Mouse (Mus musculus) liver, adult 2 months (tissue): ENCODE data around the gene H2afy. TPM values are rescaled to one million over a fixed set of nuclear protein-coding genes. Genes with fewer than 3 reads are reported as not detected.

Experiments used
- DNase-seq: peaks from one replicate; pipeline ENCODE4 v3.0.0-alpha.2; 2011; ENCODE audit warnings: low read depth, low spot score; ENCODE audit errors: extremely low read depth
- H3K27ac ChIP-seq: fragments of 200-500 bp; replicated peaks from 2 replicates; pipeline ENCODE4 v1.5.1; 2012; ENCODE audit warnings: low read depth, mild to moderate bottlenecking, control low read depth, inconsistent platforms, low read length; ENCODE audit not compliant: insufficient read depth
- H3K27me3 ChIP-seq: fragments of 200-500 bp; 2 replicates; pipeline ENCODE4 v1.6.1; 2012; ENCODE audit warnings: mild to moderate bottlenecking, moderate library complexity, low read length, inconsistent platforms; ENCODE audit not compliant: control insufficient read depth, insufficient read depth
- H3K36me3 ChIP-seq: fragments of 200-500 bp; 2 replicates; pipeline ENCODE4 v1.6.1; 2012; ENCODE audit warnings: low read length, inconsistent platforms; ENCODE audit not compliant: control insufficient read depth, insufficient read depth
- H3K4me1 ChIP-seq: fragments of 200-500 bp; 2 replicates; pipeline ENCODE4 v1.6.1; 2011; ENCODE audit warnings: low read length; ENCODE audit not compliant: control insufficient read depth, insufficient read depth
- H3K4me3 ChIP-seq: fragments of 200-500 bp; 2 replicates; pipeline ENCODE4 v1.5.1; 2011; ENCODE audit warnings: low read depth, mild to moderate bottlenecking, control low read depth, low read length, moderate library complexity; ENCODE audit not compliant: insufficient read depth
- H3K79me2 ChIP-seq: fragments of 200-500 bp; 2 replicates; pipeline ENCODE4 v1.6.1; 2012; ENCODE audit warnings: inconsistent platforms, mild to moderate bottlenecking, low read length, moderate library complexity; ENCODE audit not compliant: control insufficient read depth, insufficient read depth
- H3K9ac ChIP-seq: fragments of 200-500 bp; 2 replicates; pipeline ENCODE4 v1.6.1; 2012; ENCODE audit warnings: low read depth, mild to moderate bottlenecking, control low read depth, inconsistent platforms, low read length
- CTCF ChIP-seq: fragments of 200-500 bp; IDR thresholded peaks from 2 replicates; pipeline ENCODE4 v1.5.1; 2011; ENCODE audit warnings: low read depth, low read length, control low read depth
- POLR2A ChIP-seq: fragments of 200-500 bp; IDR thresholded peaks from 2 replicates; pipeline ENCODE4 v1.6.1; 2011; ENCODE audit warnings: low read length, control low read depth; ENCODE audit not compliant: insufficient read depth; ENCODE audit errors: extremely low read depth
- WGBS: fragments of 180-500 bp; shearing (Covaris S2); methylation state at CpG from one replicate; pipeline ENCODE4 v1.1.7; 2018; 5-methylcytosine and 5-hydroxymethylcytosine counted together
- polyA plus RNA-seq: library from polyadenylated mRNA; depleted of rRNA; stranded (reverse); fragments of >200 nt; gene quantifications from 2 replicates; pipeline ENCODE4 v1.2.3, GENCODE M21; 2012
- total RNA-seq: library from RNA; depleted of rRNA; stranded (reverse); fragments of >200 nt; gene quantifications from 2 replicates; pipeline ENCODE4 v1.2.3, GENCODE M21; 2014

H2afy gene
- total and polyA plus RNA-seq, 2 experiments = 52.7 to 65.9 TPM

DNA sequence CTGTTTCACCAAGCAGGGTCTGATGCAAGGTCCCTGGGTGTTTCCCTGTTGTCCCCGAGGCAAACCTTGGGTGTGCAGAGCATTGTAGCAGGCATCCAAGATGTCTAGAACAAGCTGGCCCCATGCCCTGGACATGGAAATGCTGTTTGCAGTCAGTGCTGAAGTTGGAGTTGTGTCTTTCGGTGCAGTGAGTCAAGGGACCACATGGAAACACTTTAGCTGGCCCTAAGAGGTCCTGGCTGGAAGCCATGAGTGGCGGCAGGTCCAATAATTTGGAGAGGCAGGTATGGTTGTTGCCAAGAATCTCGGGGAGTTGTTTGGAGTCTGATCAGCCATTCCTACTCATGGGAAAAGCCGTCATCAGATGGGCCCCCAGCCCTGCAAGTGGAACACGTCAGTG lies 27.6 kb upstream of the H2afy start:
- WGBS = 63% methylated on average over 6 of the region's 6 CpGs
- Histone ChIP-seq H3K79me2 (no peaks in the 10 kb centered on the region), H3K27ac (no peak overlapping the region), H3K9ac (no peak overlapping the region), H3K27me3 (no peaks in the 10 kb centered on the region), H3K4me1 (no peaks in the 10 kb centered on the region), H3K4me3 (no peak overlapping the region), H3K36me3 (no peaks in the 10 kb centered on the region)
- DNase-seq = no peak
- TF ChIP-seq CTCF (no peak), POLR2A (no peak)

DNA sequence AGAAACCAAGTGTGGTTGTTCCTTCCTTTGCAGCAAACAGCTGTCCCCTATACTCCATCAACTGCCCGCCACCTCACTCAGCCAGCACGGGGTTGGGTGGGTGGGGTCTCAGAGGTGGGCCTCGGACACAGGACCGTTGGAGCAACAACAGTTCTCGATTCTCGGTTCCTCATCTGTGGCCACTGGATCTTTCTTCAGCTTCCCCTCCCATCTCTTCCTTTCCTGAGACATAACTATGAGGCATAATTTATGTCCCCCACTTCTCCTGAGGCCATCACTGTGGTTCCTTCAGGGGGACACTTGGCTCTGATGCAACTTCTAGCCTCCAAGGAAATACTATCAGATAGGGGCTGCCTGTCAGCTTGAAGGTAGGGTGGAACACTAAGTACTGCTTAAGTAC lies 26.7 kb upstream of the H2afy start:
- H3K27me3 ChIP-seq = no peaks in the 10 kb centered on the region
- no peak overlapping the region for H3K9ac ChIP-seq
- TF ChIP-seq POLR2A (no peak), CTCF (no peak)
- H3K27ac ChIP-seq = no peak overlapping the region
- DNase-seq = no peak
- no peaks in the 10 kb centered on the region for H3K4me1 ChIP-seq
- H3K79me2 ChIP-seq = no peaks in the 10 kb centered on the region
- no peak overlapping the region for H3K4me3 ChIP-seq
- H3K36me3 ChIP-seq = no peaks in the 10 kb centered on the region
- WGBS = 75% methylated on average over 6 of the region's 6 CpGs

DNA sequence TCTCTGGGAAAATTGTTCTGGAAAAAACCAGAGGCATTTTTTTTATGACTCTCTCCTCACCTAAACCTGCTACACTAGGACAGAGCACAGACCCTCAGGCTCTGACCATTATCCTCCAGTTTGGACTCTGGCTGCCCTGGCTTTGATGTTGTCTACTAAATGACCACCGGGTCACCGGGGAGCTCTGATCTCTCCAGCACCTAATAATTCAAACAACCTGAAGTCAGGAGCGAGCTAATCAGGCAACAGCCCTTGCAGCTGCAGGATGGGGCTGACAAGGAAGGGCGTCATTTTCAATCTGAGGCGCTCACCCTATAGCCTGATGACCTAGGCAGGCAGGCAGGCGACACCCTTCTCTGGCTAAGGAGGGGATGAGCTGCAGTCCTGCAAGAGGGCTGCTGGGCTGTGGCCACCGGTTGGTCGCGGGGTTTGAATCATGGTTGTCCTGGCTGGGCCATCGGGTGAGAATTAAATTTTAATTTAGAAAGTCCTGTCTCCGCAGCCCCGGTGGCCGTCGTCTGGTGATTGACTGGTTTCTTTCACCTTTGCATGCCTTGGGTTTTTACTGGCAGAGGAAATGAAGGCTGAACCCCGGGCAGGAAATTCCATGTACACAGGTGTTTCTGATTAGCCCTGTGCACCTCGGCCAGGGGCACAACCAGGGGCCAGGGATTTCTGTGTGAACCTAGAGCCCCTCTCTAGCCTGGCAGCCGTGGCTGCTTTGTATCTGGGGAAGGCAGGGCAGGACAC lies 23.6 kb upstream of the H2afy start:
- no peaks in the 10 kb centered on the region for H3K27me3 ChIP-seq
- no peak overlapping the region for H3K9ac ChIP-seq
- no peaks in the 10 kb centered on the region for H3K4me1 ChIP-seq
- no peak for DNase-seq
- TF ChIP-seq CTCF (no peak), POLR2A (no peak)
- no peak overlapping the region for H3K4me3 ChIP-seq
- H3K27ac ChIP-seq = no peak overlapping the region
- no peaks in the 10 kb centered on the region for H3K36me3 ChIP-seq
- H3K79me2 ChIP-seq = no peaks in the 10 kb centered on the region
- WGBS = 51% methylated on average over 17 of the region's 17 CpGs

DNA sequence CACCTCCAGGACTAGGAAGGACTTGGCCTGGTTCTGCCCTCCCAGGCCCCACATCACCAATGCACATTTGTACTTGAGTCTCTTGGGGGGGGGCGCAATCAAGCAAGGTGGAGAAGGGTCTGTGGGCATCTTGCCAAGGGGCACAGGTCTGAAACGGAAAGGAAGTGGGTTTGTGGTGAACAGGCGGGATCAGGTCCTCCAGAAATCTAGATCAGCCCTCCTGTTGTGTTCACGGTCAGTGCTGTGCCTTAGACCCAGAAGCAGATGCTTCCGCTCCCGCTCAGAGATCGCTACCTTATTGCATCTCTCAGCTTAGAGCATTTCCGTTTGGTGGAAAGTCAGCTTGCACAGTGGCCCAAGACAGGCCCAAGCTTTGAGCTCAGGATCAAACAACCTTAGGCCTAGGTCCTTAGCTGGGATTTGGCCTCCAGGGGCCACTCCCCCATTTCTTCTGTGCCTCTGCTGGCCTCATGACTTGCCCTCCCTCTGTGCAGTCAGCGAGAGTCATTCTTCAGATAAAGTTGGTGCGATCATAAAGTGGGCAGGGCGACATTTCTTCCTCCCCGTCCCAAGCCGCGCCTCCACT lies 22.9 kb upstream of the H2afy start:
- no peak overlapping the region for H3K27ac ChIP-seq
- H3K36me3 ChIP-seq = no peaks in the 10 kb centered on the region
- no peak overlapping the region for H3K9ac ChIP-seq
- no peaks in the 10 kb centered on the region for H3K4me1 ChIP-seq
- H3K27me3 ChIP-seq = no peaks in the 10 kb centered on the region
- no peaks in the 10 kb centered on the region for H3K79me2 ChIP-seq
- DNase-seq = no peak
- WGBS = 76% methylated on average over 14 of the region's 14 CpGs
- TF ChIP-seq CTCF (no peak), POLR2A (no peak)
- H3K4me3 ChIP-seq = no peak overlapping the region

DNA sequence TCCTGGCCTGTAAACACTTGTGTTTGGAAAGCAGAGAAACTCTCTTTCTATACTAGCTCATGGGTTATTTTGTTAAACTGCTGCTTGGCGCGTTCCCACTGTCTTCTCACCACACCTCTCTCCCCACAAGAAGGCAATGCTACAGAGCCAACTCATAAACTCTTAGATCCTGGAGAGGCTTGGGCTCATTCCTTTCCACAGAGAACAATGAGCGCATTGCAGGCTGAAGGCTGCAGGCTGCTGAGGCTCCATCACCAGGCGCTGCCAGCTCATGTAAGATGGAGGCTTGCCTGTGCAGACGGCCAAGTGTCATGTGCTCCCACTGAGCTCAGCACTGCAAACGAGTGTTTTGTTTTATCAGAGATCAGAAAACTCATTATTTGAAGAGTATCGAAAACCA lies 19.5 kb upstream of the H2afy start:
- H3K9ac ChIP-seq = no peak overlapping the region

DNA sequence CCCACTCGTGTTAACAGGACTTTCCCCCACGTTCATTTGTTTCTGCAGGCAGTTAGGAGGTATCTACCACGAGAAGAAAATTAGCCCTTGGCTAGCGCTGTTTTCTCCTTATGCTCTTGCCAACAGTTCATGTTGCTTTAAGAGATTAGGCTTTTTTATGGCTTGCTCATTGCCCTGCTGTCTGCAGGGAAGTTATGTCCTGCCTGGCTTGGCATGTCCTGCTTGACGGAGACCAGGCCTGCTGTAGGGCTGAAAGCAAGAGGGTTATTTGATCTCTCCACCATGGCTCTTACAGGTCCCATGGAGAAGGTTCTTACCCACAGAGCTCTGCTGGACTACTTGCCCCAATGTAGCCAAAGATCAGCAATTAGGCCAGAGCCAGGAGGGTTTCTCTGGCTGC lies 18.9 kb upstream of the H2afy start:
- no peak overlapping the region for H3K9ac ChIP-seq
- H3K79me2 ChIP-seq = no peaks in the 10 kb centered on the region
- H3K36me3 ChIP-seq = no peaks in the 10 kb centered on the region
- H3K27ac ChIP-seq = no peak overlapping the region
- DNase-seq = no peak
- no peak overlapping the region for H3K4me3 ChIP-seq
- no peaks in the 10 kb centered on the region for H3K4me1 ChIP-seq
- TF ChIP-seq POLR2A (no peak), CTCF (no peak)
- WGBS = 70% methylated on average over 5 of the region's 5 CpGs
- no peaks in the 10 kb centered on the region for H3K27me3 ChIP-seq

More for the DNA sequence above, 19.5 kb upstream of the H2afy start:
- no peaks in the 10 kb centered on the region for H3K4me1 ChIP-seq
- no peaks in the 10 kb centered on the region for H3K79me2 ChIP-seq
- no peak for DNase-seq
- no peaks in the 10 kb centered on the region for H3K27me3 ChIP-seq
- no peaks in the 10 kb centered on the region for H3K36me3 ChIP-seq
- WGBS = 74% methylated on average over 7 of the region's 7 CpGs
- H3K4me3 ChIP-seq = no peak overlapping the region
- TF ChIP-seq CTCF = no peak
- no peak for TF ChIP-seq POLR2A
- no peak overlapping the region for H3K27ac ChIP-seq
